Mouse (Mus musculus): ENCODE measurements around the gene Rtl9. TPM values are rescaled to one million over a fixed set of nuclear protein-coding genes. Genes with fewer than 3 reads are reported as not detected.

Gene Rtl9
- polyA plus RNA-seq, 1 experiment from 2014 or later = 0.16 TPM

- Histone ChIP-seq H3K4me1 (no peaks in the 10 kb centered on the region), H3K27me3 (ENCODE audit: insufficient read depth, poor library complexity, severe bottlenecking) (peaks cover 69% of the 10 kb centered on the region), H3K4me3 (no peak overlapping the region), H3K36me3 (no peaks in the 10 kb centered on the region), H3K27ac (no peak overlapping the region), H3K9me3 (no peaks in the 10 kb centered on the region)
- DNase-seq (ENCODE audit: low spot score) = no peak
- 61% methylated on average over 7 of the region's 7 CpGs for WGBS
Observed at GRCm38 (mm10) chrX:143088225-143088624, 11.2 kb upstream of the Rtl9 start.

DNA sequence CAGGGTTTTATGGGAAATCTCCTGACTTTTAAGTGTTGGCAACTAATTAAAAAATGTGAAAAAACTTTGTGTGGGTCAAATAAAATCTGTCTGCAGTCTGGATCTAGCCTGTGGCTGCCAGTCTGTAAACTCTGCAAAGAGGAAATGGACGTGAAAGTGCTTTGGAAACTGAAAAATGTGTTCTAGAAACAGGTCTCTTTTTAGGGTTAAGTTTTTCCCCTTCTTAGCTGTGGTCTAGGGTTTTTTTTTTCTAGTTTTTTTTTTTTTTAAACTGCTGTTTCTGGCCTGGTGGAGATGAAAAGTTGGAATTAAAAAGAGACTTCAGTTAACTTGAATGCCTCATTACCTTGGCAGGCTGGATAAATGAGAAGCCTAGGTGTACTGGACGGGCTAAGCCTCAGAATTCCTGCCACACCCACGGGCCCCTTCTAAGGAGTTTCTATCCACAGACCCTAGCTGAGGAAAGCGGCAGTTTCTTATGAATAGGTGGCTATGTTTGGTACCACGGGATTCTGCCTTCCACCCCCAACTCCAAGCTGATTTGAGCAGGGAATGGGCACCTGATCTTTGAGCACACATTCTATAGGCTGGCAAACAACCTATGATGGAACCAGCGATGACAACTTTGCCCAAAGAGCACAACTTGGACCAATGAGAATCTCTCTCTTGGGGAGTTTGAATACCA lies 8.3 kb upstream of the Rtl9 start:
- no peak for DNase-seq (ENCODE audit: low spot score)
- 64% methylated on average over 6 of the region's 6 CpGs for WGBS
- peaks cover 62% of the 10 kb centered on the region for H3K27me3 ChIP-seq (ENCODE audit: insufficient read depth, poor library complexity, severe bottlenecking)
- no peaks in the 10 kb centered on the region for H3K9me3 ChIP-seq
- no peaks in the 10 kb centered on the region for H3K36me3 ChIP-seq
- H3K4me3 ChIP-seq = no peak overlapping the region
- H3K4me1 ChIP-seq = no peaks in the 10 kb centered on the region
- no peak overlapping the region for H3K27ac ChIP-seq

DNA sequence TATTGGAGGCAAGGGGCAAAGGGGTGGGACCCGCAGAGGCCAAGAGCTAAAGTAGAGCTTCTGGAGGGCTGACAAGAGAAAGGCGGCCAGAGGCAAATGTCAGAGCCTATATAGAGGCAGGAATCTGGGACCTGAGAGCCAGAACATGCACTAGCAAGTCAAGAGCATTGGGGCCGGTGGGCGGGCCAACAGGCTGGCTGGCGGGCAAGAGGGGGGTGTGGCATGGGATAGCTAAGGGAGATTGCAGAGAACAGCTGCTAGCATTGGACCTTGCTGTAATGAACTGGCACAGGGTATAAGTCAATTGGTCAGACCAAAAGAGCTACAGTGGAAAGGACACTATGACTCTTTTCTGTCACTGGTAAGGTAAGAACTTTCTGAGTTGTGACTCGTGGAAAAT lies 1.8 kb upstream of the Rtl9 start:
- Histone ChIP-seq H3K9me3 (no peaks in the 10 kb centered on the region), H3K4me3 (no peak overlapping the region), H3K36me3 (no peaks in the 10 kb centered on the region), H3K4me1 (no peaks in the 10 kb centered on the region), H3K27me3 (ENCODE audit: insufficient read depth, poor library complexity, severe bottlenecking) (peaks cover 34% of the 10 kb centered on the region; the same call in 1 of the 2 replicates), H3K27ac (no peak overlapping the region)
- 56% methylated on average over 6 of the region's 6 CpGs for WGBS
- DNase-seq (ENCODE audit: low spot score) = no peak

GRCm38 (mm10) chrX:143103146-143103545 lies 3.8 kb downstream of the Rtl9 start:
- Histone ChIP-seq H3K9me3 (no peaks in the 10 kb centered on the region), H3K27ac (no peak overlapping the region), H3K27me3 (ENCODE audit: insufficient read depth, poor library complexity, severe bottlenecking) (peaks cover 3% of the 10 kb centered on the region; the same call in 1 of the 2 replicates), H3K4me1 (no peaks in the 10 kb centered on the region), H3K4me3 (no peak overlapping the region), H3K36me3 (no peaks in the 10 kb centered on the region)
- WGBS = 86% methylated on average over 5 of the region's 5 CpGs
- DNase-seq (ENCODE audit: low spot score) = no peak

DNA sequence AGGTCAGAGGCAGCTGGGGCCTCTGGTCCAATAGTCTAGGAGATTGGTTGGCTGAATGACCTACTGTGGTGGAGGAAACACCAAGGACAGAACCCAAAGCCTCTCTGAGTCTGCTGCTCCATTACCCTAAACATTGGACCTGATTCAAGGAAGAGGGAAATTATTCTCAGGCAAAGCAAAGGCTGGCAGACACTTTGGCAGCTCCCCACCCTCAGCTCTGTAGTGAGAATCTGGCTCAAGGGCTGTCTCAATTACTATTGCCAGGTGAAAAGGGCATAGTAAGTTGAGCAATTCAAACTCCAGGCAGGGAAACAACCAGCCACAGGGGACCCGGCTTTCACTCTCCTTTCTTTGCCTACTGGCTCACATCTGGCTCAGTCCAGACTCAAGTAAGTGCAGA lies 6.5 kb downstream of the Rtl9 start:
- Histone ChIP-seq H3K27ac (no peak overlapping the region), H3K36me3 (no peaks in the 10 kb centered on the region), H3K27me3 (ENCODE audit: insufficient read depth, poor library complexity, severe bottlenecking) (no peaks in the 10 kb centered on the region), H3K9me3 (no peaks in the 10 kb centered on the region), H3K4me1 (no peaks in the 10 kb centered on the region), H3K4me3 (no peak overlapping the region)
- no peak for DNase-seq (ENCODE audit: low spot score)
- WGBS = 68% methylated on average over 1 of the region's 1 CpGs

DNA sequence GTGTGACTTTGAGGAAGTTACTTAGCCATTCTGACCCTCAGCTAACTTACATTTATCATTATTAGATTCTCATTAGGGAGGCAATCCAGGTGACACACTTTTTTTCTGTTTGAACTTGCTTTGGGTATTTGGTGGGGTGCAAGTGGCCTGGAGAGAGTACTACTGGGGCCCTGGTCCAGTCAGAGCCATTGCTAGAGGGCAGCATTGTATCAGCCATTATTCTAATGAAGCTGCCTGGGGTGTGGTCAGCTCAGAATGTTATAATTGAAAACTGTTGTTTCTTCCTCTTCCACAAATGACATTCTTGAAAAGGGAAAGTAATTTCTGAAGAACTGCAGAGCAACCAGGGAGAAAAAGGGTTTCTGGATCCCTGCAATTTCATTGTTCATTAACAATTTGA lies 13.2 kb downstream of the Rtl9 start:
- Histone ChIP-seq H3K36me3 (no peaks in the 10 kb centered on the region), H3K4me3 (no peak overlapping the region), H3K9me3 (no peaks in the 10 kb centered on the region), H3K4me1 (no peaks in the 10 kb centered on the region), H3K27me3 (ENCODE audit: insufficient read depth, poor library complexity, severe bottlenecking) (no peaks in the 10 kb centered on the region), H3K27ac (no peak overlapping the region)
- DNase-seq (ENCODE audit: low spot score) = no peak

Other genes with a start within 250 kb of the Rtl9 start
- 15.8 and 19.4 TPM in 2 replicates for gene Ammecr1, start 132.9 kb upstream of the Rtl9 start, polyA plus RNA-seq (2016; fragmentation: Nextera tagmentation; extraction: Ambion mirVana)